Mouse (Mus musculus): ENCODE measurements at regions not wholly inside any gene's neighbourhood (a gene's known extent, or its start where the extent isn't known, plus 50 kb on each side); places are given as distances from the start of the nearest gene placed in this dataset.
A peak's percentile ranks its signal among the peaks of the same experiment; 100 is the strongest.
"Not testable (repeated sequence)": the region's sequence is repeated elsewhere in the genome, so short reads cannot be mapped to it uniquely, and the experiment has no call there.

DNA sequence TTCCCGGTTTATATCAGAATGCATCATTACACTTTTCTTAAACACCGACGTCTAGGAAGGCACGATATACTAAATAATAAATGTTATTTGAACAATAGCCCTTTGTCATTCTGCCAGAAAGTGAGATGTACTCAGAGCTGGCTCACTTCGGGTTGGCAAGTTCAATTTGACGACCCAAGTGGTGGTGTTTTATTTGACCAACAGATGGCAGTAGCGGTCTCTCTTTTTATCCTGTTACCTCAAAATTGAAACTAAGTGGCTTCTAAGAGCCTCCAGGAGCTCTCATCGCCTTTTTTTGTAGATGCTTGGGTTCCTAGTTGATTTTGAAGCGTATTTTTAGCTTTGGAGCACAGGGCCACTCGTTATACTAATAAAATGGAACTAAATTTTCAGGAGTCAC, 66.7 kb upstream of the Chmp2b start:
- DNase-seq, result peak; percentile 61

DNA sequence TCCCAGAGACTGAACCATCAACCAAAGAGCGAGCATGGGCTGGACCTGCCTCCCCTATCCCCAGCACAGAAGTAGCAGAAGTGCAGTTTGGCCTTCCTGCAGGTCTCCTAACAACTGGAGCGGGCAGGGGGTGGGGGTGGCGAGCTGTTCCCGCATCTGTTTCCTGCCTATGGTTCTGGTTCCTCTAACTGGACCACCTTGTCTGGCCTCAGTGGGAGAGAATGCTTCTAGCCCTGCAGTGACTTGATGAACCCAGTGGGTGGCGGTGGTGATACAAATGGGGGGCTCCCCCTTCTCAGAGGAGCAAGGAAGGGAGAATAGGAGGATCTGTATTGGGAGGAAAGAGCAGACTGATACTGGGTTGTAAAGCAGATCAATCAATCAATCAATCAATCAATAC, 69.2 kb upstream of the Chmp2b start:
- DNase-seq, result no peak

DNA sequence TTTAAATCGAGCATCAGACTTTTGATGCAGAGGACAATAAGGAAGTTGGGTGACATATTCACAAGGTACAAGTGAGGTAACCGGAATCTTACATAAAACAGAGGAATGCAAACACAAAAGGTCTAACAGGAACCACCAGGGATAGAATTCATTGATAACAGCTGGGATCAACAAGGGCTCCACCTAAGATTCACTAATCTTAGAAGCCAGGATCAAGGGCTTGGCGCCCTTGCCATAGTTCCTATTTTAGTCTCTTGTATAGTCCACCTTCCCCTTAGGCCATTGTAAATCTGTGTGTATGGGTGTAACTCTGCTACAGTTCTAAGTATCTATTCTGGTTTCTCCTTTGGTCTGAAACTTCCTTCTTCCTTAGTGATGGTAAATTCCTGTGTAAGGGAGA, 84.2 kb upstream of the Chmp2b start:
- not testable (repeated sequence) for DNase-seq

DNA sequence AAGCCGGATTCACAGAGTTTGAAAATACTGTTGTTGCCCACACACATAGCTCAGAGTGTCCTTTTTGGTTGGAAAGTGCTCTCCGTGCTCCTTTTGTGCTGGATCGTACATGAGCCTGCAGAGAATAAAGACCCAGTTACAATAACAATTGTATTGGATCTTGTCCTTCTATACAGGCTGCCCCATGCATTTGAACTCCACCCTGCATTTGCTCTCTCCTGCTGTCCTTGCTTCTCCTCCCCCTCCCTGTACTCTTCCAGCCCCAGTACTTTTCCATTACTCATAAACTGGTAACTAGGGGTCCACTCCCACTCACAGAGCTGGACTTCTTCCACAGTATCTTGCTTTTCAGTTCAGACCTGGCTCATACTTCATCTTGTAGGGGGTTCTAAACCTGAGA, 86.5 kb upstream of the Chmp2b start:
- DNase-seq, result no peak

DNA sequence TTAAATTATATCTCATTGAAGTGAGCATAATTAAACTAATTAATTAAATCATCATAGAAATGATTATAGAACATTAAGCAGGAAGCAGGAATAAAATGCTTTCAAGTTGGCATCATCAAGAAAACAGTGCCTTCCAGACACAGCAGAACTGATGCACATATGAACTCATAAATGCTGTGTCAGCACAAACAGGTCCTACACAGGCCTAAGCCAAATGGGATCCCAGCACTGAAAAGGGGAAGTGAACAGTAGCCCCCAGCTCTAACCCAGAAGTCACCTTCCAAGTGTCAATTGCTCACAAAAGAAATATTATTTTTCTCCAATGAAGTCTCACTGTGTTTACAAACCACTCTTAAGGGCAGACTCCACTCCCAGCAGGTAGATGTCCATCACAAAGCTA, 93.0 kb upstream of the Chmp2b start:
- DNase-seq, result no peak

DNA sequence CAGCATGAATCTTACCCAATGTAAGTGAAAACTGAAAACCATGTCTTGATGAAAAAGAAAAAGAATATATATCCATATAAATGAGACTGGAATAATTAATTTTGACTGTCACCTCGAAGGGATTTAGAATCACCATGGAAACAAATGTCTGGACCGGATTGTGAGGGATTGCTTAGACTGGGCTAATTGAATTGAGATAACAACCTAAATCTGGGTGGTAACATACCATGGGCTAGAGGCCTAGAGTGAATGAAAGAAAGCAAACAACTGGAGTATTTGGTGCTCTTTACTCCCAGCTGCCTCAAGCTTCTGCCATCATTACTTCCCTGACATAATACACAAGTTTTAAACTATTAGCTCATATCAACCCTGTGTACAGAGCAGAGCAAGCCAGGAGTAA, 95.3 kb upstream of the Chmp2b start:
- DNase-seq, result no peak

DNA sequence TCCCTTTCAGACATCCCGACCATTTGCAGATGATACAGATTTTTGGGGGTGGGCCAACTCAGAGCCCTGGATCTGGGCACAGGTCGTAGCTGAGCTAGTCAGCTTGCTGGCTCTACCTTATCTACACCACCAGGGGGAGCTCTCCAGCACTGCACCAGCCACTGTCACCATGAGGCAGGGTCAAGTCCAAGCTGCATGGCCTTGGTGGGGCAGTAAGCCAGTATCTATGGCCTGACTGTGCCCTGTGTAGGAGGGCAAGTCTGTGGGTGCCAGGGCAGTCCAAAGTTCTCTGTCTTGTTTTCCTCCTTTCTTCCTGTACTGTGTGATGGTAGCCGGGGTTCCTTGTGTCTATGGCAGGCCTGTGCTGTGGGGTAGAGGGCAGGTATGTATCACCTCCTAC, 102.3 kb upstream of the Chmp2b start:
- peak; percentile 14 for DNase-seq

DNA sequence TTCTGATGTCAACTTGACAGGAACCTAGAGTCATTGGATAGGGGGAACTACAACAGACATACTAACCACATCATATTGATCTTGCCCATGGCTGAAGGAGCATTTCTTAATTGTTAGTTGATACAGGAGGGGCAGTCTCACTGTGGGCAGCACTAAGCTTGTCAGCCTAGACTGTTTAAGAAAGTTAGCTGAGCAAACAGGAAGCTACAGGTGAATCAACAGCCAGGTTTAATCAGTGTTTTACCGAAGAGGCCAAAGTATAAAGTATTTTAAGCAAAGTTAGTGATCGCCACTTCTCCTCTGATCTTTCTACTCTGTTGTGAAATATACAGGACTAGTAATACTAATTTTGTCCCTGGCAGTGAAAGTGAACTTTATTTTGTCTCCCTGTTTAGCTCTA, 109.6 kb upstream of the Chmp2b start:
- DNase-seq, result no peak

DNA sequence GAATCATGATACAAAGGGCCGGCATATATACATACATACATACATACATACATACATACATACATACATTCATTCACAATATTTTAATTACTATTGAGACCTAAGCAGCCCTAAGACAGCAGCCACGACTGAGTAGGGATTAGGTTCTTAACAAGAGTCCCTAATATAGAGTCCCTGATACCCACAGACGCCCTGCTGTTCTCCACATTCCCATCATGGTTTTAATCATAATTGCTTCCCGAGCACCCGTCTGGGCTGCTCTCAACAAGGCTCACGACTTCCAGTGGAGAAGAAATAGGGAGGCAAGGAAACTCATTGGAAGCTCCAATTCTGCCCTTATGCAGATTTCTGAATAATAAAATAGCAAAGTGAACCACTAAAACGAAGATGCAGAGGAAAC, 120.6 kb upstream of the Chmp2b start:
- DNase-seq, result no peak

DNA sequence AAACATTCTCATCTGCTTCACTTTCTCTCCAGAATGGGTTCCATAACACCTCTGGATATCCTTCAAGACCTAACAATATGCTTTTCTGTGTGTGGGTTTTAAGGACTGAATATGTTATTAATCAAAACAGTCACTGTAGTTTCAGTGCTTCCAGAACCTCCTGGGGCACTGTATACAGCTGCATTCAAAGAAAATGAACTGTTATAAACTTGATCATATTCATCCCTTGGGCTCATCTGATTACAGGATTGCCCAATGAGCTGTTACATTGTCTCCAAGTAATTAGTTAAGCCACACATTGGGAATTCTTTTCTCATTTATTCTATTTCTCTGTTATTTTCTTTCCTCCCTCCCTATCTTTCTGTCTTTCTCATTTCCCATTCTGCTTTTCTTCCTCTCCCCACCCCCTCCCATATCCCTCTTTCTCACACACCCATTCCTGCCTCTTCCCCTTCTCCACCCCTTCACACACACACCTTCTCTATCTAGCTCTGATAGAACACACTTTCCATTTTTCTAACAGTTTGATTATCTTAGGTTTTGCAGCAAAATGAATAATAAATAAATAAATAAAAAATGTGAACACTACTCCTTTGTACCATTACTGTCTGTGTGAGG, 121.3 kb upstream of the Chmp2b start:
- no peak for DNase-seq

DNA sequence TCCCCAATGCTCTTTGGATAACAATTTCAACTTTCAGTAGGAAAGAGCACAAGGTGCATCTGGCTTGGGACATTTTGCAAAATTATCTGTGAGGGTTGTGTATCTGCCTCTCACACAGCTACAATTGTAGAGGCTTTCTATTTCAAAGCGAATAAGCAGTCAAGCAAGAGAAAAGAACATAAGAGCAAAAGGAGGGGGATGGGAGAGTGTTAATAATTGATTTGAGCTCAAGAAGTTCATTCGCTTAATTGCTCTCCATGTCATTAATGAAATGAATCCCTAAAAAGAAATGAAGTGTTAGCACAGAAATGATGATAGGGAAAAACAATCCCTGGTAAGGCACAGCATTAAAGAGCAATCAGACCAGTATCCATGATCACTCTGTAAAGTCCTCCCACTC, 121.4 kb upstream of the Vgll3 start:
- no peak for DNase-seq

DNA sequence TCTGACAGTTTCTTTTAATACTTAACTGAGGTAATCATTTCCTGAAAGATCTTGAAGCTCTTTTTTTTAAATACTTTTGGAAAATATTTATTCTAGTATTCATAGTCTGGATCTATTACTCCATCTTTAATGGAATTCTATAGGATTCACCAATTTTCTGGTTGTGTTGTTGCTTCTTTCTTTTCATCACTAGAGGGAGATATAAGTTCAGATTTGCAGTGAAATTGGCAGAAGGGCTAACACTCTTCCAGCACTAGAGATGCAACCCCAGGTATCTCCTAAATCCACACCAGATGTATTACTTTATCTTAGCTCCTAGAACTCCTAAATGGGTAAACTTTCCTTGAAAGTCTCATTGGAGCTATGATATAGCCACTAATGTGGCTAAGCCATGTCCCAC, 99.4 kb upstream of the Vgll3 start:
- no peak for DNase-seq

DNA sequence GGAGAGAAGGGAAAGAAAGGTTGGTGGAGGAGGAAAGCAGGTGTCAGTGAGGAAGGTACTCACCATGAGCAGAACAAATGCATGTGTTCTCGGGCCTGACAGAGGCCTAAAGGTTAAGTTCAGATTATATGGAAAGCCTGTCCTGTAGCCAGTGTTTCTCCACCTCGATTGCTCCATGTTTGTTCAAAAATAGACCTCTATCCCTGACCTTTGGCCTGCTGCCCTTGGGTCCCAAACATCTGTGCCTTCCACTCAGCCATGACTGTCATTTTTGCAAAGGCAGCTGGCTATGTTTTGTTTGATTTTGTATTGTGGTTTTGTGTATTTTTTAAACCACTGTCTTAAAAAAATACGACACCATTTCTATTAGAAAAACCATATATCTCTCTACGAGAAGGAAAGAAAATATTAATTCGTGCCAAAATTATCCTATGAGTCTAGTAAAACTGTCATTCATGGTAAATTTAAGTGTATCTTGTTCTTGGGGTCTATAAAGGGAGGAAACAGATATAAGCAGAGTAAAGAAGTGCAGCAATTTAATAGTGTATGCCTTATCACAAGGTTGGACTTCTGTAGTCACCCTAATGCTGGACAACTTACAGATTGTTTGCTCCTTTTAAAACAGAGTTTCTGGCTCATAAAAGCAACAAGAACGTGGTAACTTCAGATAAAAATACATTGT, 96.1 kb upstream of the Vgll3 start:
- no peak for DNase-seq

DNA sequence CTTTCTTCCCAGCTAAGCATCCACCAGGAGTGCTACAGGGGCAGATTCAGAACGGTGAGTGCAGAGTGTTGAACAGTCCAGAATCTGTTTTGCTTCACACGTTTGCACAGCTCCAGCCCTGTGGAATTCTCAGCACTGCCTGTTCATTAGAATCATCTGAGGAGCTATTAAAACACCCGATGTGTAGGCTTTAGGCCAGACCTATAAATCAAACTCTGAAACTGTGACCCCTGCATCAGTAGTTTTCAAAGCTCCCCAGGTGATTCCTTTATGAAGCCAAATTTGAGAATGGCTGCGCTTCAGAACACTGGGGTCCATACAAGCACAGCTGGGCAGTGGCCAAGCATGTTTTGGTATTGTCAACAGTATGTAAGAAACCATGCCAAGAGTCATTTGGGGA, 94.1 kb upstream of the Vgll3 start:
- no peak for DNase-seq

DNA sequence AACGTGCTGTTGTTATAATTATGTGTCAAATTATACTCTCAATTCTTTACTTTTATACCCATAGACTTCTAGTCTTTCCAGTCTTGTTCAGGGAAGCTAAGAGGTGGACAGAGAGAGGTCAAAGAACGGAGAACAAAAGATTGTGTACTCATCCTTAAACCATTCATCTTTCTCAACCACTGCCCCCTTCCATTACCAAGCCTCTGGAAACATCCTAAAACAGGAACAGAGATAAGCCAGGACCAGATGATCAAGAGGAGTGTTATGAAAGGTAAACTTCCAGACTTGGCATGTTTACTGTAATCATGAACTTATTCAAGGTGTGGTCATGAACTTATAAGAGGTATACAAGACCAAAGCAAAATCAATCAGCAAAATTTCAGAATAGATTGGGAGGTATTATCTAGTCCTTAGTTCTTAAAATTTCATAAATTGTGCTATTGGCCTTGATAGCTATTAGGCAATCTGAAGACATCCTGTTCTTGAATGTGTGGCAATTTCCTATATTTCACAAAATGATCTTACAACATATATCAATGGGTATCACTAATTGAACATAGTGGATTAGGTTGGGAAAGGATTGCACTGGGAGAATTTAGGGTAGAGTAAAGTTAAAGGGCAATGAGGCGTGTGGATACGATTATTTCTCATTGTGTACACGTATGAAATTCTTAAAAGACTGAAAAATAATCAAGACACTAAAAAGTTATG, 89.3 kb upstream of the Vgll3 start:
- DNase-seq, result no peak

DNA sequence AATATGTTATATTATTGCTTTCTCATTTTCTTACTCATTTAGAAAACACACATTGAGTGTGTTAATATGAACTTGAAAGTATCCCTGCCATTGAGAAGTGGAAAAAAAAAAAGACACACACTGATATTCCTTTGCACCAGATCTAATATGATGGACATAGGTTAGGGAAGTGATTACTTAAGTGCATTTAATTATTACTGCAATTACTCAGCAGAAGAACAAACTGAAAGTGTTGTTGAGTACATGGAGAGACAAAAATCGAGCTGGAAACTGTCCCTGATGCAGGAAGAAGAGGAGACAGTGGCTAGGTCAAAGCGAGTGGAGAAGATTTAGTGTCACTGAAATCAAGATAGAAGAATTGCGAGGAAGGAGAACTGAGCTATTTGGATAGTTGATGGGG, 88.8 kb upstream of the Vgll3 start:
- no peak for DNase-seq

DNA sequence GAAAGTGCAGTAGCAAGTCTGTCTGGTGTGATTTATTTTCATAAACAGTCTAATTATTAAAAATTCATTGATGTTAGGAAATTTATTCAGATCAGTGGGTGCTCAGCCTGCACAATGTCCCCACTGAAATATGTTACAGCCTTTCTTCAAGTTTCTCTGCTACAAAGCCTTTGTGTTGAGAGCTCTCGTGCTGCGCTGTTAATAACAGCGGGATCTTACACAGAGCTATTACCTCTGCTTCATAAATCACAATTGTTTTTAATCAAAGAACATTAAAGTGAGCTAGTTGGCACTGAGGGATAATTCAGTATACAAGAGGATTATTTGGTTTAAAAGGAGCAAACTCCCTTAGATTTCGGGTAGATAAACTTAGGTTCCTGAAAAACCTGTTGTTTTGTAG, 85.7 kb upstream of the Vgll3 start:
- DNase-seq, result no peak

DNA sequence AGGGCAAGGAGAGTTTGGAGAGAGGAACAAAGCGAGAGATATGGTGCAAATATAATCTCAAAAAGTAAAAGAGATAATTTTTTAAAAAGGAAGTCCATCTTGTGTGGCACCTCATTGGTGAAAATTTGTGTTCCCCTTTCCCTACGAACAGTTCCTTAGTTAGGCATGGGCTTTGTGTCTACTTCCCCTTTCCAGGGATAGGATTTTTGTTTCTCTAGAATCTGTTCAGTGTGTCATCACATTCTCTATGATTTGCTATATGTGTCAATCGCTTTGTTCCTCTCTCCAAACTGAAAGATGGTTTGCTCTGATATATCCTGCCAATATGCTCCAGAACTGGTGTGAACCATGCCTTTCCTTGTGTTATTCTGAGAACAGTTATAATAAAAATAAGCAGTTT, 75.4 kb upstream of the Vgll3 start:
- DNase-seq, result no peak

DNA sequence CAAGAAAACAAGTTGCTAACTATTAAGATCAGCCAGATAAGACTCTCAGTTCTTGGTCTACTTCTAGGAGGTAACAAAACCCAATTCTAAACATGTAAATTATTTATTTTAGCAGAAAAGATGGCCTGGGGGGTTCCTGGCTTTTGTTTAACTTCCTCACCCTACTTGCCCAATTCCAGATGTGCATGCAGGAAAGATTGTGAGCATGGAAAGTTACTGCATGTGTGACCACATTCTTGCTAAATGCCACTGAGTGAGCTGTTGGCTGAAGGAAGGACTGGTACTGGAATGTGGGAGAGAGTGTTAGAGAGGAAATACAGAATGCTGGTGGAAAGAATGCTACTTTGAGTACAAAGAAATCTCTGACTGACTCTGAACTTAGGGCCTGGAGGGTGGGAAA, 72.1 kb upstream of the Vgll3 start:
- DNase-seq, result no peak

DNA sequence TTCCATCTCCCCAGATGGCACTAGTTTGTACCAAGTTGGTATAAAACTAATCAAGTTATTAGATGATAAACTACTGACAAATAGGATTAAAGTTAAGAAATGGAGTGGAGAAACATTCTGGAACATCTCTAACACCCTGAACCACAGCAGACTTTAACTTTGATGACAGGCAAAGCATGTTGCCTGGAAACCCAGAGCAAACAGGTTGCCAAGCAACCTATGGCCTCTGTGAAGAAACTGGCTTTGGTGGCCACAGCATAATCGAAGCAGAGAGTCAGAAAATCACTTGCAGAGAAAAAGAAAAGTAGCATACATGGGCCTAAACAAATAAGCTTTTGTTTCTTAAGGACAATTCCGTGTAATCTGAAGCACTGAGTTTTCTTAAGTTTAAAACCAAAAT, 59.4 kb upstream of the Vgll3 start:
- DNase-seq, result no peak
